Mouse (Mus musculus): ENCODE measurements around the gene Nfix.

- TF ChIP-seq CTCF (conservative IDR thresholded peaks at IDR 0.05; ENCODE audit: low read length) = no peak
- TF ChIP-seq POU5F1 (IDR thresholded peaks at IDR 0.05; ENCODE audit: borderline replicate concordance, low read length) = no peak
- no peak for TF ChIP-seq NANOG (IDR thresholded peaks at IDR 0.05; ENCODE audit: borderline replicate concordance, low read length)
Observed at GRCm38 (mm10) chr8:84837912-84838470, 37.8 kb upstream of the Nfix start.
